21 mouse cellular contexts compared by ENCODE assay signal in the genomic region with DNA sequence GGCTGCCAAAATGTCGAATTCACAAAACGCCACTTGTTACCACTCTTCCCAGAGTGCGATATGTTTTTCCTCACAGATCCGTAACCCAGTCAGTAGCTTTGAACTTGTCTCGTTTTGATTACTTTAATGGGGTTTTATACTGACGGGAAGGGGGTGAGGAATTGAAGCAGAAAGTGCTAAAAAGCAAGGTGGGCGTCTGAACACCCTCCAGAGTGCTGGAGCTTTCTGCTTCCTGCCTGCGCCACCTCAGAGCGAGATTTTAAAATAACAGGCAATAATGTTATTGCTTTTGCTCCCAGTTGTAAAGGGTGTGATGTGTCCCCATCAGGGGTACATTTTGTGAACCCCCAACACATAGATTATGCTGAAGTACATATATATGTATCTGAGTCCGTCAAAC. TPM values are rescaled to one million over a fixed set of nuclear protein-coding genes. Genes with fewer than 3 reads are reported as not detected.
DNase-seq lines count a peak whose midpoint lies in the region; ATAC-seq and TF ChIP-seq lines count a peak whose summit lies in the region.
"Had no signal": no experiment of that assay in that cellular context is flagged by ENCODE, and none has a peak within 500 bp of the region (broad histone marks: within the 10 kb centered on the region; RNA-seq: fewer than 3 reads in every experiment).

No protein-coding gene starts in this region.

- no peak for TF ChIP-seq POLR2A in cortical plate, adult 2 months (IDR thresholded peaks at IDR 0.05; ENCODE audit: extremely low read depth, insufficient read depth, low read length)

- TF ChIP-seq CTCF in layer of hippocampus, adult 2 months (conservative IDR thresholded peaks at IDR 0.05): no peak
- no peak for TF ChIP-seq CTCF in cortical plate, adult 2 months (IDR thresholded peaks at IDR 0.05; ENCODE audit: extremely low read depth, insufficient read depth, low read length)

- peaks cover 6% of the 10 kb centered on the region for H3K4me1 ChIP-seq in cortical plate, adult 2 months (ENCODE audit: control insufficient read depth, insufficient read depth, low read length)
- H3K4me1 ChIP-seq: embryonic facial prominence, embryonic 15.5 days; forebrain, embryonic 12.5 days had no signal

- DNase-seq in layer of hippocampus, adult 2 months (ENCODE audit: low spot score in 2 of 2): no peak
- DNase-seq in layer of hippocampus, postnatal 36 days: no peak
- peak; percentile 64 for DNase-seq in brain, adult 2 months (ENCODE audit: low read depth, low spot score)
- DNase-seq: adrenal gland, adult 2 months; adrenal gland, postnatal 10 days; adrenal gland, postnatal 25 days; cerebellum, adult 11-12 months; cerebellum, adult 2 months; cerebellum, adult 9-10 months; cerebellum, postnatal 10 days; cerebellum, postnatal 25 days; embryo, embryonic 11 days had no signal

- no peak overlapping the region for H3K4me3 ChIP-seq in layer of hippocampus, adult 2 months
- no peak overlapping the region for H3K4me3 ChIP-seq in cortical plate, adult 2 months (ENCODE audit: insufficient read depth, low read length)
- H3K4me3 ChIP-seq: embryonic facial prominence, embryonic 13.5 days; embryonic facial prominence, embryonic 15.5 days; erythroblast, embryonic 14.5 days; forebrain, embryonic 10.5 days; forebrain, embryonic 12.5 days had no signal

- H3K27ac ChIP-seq in layer of hippocampus, adult 2 months: peak overlapping the region; percentile 63; the same call in 1 of the 2 replicates
- H3K27ac ChIP-seq in cortical plate, adult 2 months (ENCODE audit: insufficient read depth, low read length): peak overlapping the region; percentile 5; the same call in 1 of the 2 replicates
- H3K27ac ChIP-seq: embryonic facial prominence, embryonic 13.5 days; embryonic facial prominence, embryonic 15.5 days; forebrain, embryonic 10.5 days; forebrain, embryonic 12.5 days had no signal

- no peak for ATAC-seq in megakaryocyte, adult 5-6 weeks (ENCODE audit: poor library complexity, severe bottlenecking)
- ATAC-seq: forebrain, embryonic 14.5 days; forebrain, embryonic 16.5 days had no signal

RNA-seq across cellular contexts. Expression of a gene that starts 28.8 kb away (rescaled TPM):
- 100 to 1,000 TPM; 538 to 549 TPM for total RNA-seq in layer of hippocampus, adult 2 months (2021)
- 100 to 1,000 TPM; 429 to 541 TPM for total RNA-seq in layer of hippocampus, postnatal 36 days (2021)
- 784 and 793 TPM in 2 replicates for polyA plus RNA-seq in cortical plate, adult 2 months (2012; rRNA removed)
- 1,504 and 1,608 TPM in 2 replicates for total RNA-seq in megakaryocyte, adult 5-6 weeks (2015)
- 446 and 454 TPM in 2 replicates for total RNA-seq in megakaryocyte, adult 5-6 weeks (2017)
